Mouse (Mus musculus) embryonic facial prominence, embryonic 12.5 days (tissue): ENCODE measurements around the gene Tspan3. TPM values are rescaled to one million over a fixed set of nuclear protein-coding genes. Genes with fewer than 3 reads are reported as not detected.

Source experiments
- ATAC-seq: fragments of 200-750 bp; cut with Nextera tagmentation; 2 replicates; pipeline ENCODE4 v1.8.0; 2017; ENCODE audit not compliant: insufficient number of reproducible peaks, insufficient read depth, low FRiP score, low TSS enrichment
- H3K27ac ChIP-seq: fragments of 300-500 bp; sonication (generic); 2 replicates; pipeline ENCODE4 v1.5.1; 2016; ENCODE audit warnings: mild to moderate bottlenecking
- H3K27me3 ChIP-seq: fragments of 300-500 bp; sonication (generic); 2 replicates; pipeline ENCODE4 v1.6.1; 2016; ENCODE audit warnings: mild to moderate bottlenecking, moderate library complexity
- H3K36me3 ChIP-seq: fragments of 300-500 bp; sonication (generic); 2 replicates; pipeline ENCODE4 v1.6.1; 2016; ENCODE audit warnings: mild to moderate bottlenecking
- H3K4me1 ChIP-seq: fragments of 300-500 bp; sonication (generic); 2 replicates; pipeline ENCODE4 v1.6.1; 2016
- H3K4me2 ChIP-seq: fragments of 300-500 bp; sonication (generic); replicated peaks from 2 replicates; pipeline ENCODE4 v1.6.1; 2016; ENCODE audit warnings: mild to moderate bottlenecking, moderate library complexity
- H3K4me3 ChIP-seq: fragments of 300-500 bp; sonication (generic); 2 replicates; pipeline ENCODE4 v1.5.1; 2016; ENCODE audit warnings: mild to moderate bottlenecking
- H3K9ac ChIP-seq: fragments of 300-500 bp; sonication (generic); 2 replicates; pipeline ENCODE4 v1.6.1; 2016; ENCODE audit warnings: mild to moderate bottlenecking, moderate library complexity
- H3K9me3 ChIP-seq: fragments of 300-500 bp; sonication (generic); 2 replicates; pipeline ENCODE4 v1.6.1; 2016; ENCODE audit warnings: mild to moderate bottlenecking, moderate library complexity
- WGBS: fragments of 180-500 bp; shearing (Covaris S2); methylation state at CpG from one replicate; pipeline ENCODE4 v1.1.7; 2016; 5-methylcytosine and 5-hydroxymethylcytosine counted together
- polyA plus RNA-seq: library from polyadenylated mRNA; unstranded; fragments of >200 nt; fragmentation: Nextera tagmentation; extraction: Ambion mirVana; gene quantifications from 2 replicates; pipeline ENCODE4 v1.2.1, GENCODE M21; 2016

The Tspan3 gene
- polyA plus RNA-seq, 1 experiment from 2014 or later, result 468 TPM

- Histone ChIP-seq H3K36me3 (no peaks in the 10 kb centered on the region), H3K4me1 (peaks cover 12% of the 10 kb centered on the region), H3K27ac (no peak overlapping the region), H3K27me3 (no peaks in the 10 kb centered on the region; the same call in 1 of the 2 replicates), H3K4me2 (no peak overlapping the region), H3K4me3 (no peak overlapping the region), H3K9me3 (no peaks in the 10 kb centered on the region), H3K9ac (no peak overlapping the region)
- WGBS, result 61% methylated on average over 11 of the region's 11 CpGs
- ATAC-seq, result no peak
Observed at GRCm38 (mm10) chr9:56191498-56192455, 26.5 kb upstream of the Tspan3 start.

- Histone ChIP-seq H3K4me3 (no peak overlapping the region), H3K9me3 (no peaks in the 10 kb centered on the region), H3K4me2 (no peak overlapping the region), H3K4me1 (no peaks in the 10 kb centered on the region), H3K27ac (no peak overlapping the region), H3K9ac (no peak overlapping the region), H3K27me3 (no peaks in the 10 kb centered on the region), H3K36me3 (no peaks in the 10 kb centered on the region)
- ATAC-seq, result no peak
- 41% methylated on average over 8 of the region's 8 CpGs for WGBS
Observed at GRCm38 (mm10) chr9:56180118-56180781, 15.0 kb upstream of the Tspan3 start.

- H3K36me3 ChIP-seq, result no peaks in the 10 kb centered on the region
- H3K27ac ChIP-seq, result no peak overlapping the region
- ATAC-seq, result no peak
- no peak overlapping the region for H3K9ac ChIP-seq
- no peak overlapping the region for H3K4me3 ChIP-seq
- H3K9me3 ChIP-seq, result no peaks in the 10 kb centered on the region
- 77% methylated on average over 6 of the region's 6 CpGs for WGBS
- no peaks in the 10 kb centered on the region for H3K4me1 ChIP-seq
- H3K27me3 ChIP-seq, result no peaks in the 10 kb centered on the region
- H3K4me2 ChIP-seq, result no peak overlapping the region
Observed at GRCm38 (mm10) chr9:56179416-56180117, 14.3 kb upstream of the Tspan3 start.

GRCm38 (mm10) chr9:56177354-56177753 lies 12.1 kb upstream of the Tspan3 start:
- no peak overlapping the region for H3K27ac ChIP-seq
- no peaks in the 10 kb centered on the region for H3K4me1 ChIP-seq
- ATAC-seq, result no peak
- no peaks in the 10 kb centered on the region for H3K36me3 ChIP-seq
- no peak overlapping the region for H3K4me3 ChIP-seq
- 72% methylated on average over 4 of the region's 4 CpGs for WGBS
- no peak overlapping the region for H3K4me2 ChIP-seq
- H3K27me3 ChIP-seq, result no peaks in the 10 kb centered on the region
- H3K9me3 ChIP-seq, result no peaks in the 10 kb centered on the region
- H3K9ac ChIP-seq, result no peak overlapping the region

GRCm38 (mm10) chr9:56175316-56175715 lies 10.0 kb upstream of the Tspan3 start:
- H3K27ac ChIP-seq, result no peak overlapping the region
- no peaks in the 10 kb centered on the region for H3K9me3 ChIP-seq
- H3K27me3 ChIP-seq, result no peaks in the 10 kb centered on the region
- no peaks in the 10 kb centered on the region for H3K36me3 ChIP-seq
- H3K4me1 ChIP-seq, result no peaks in the 10 kb centered on the region
- ATAC-seq, result no peak
- WGBS, result 88% methylated on average over 3 of the region's 3 CpGs
- H3K4me3 ChIP-seq, result no peak overlapping the region
- H3K9ac ChIP-seq, result no peak overlapping the region
- no peak overlapping the region for H3K4me2 ChIP-seq

- Histone ChIP-seq H3K4me2 (no peak overlapping the region), H3K9ac (no peak overlapping the region), H3K4me3 (no peak overlapping the region), H3K9me3 (no peaks in the 10 kb centered on the region), H3K27me3 (no peaks in the 10 kb centered on the region), H3K27ac (no peak overlapping the region), H3K36me3 (no peaks in the 10 kb centered on the region), H3K4me1 (peaks cover 15% of the 10 kb centered on the region; the same call in 1 of the 2 replicates)
- ATAC-seq, result no peak
- WGBS, result 35% methylated on average over 6 of the region's 6 CpGs
Observed at GRCm38 (mm10) chr9:56167690-56168089, 2.4 kb upstream of the Tspan3 start.

- Histone ChIP-seq H3K4me3 (no peak overlapping the region), H3K27me3 (no peaks in the 10 kb centered on the region), H3K9ac (no peak overlapping the region), H3K9me3 (no peaks in the 10 kb centered on the region), H3K4me1 (peaks cover 22% of the 10 kb centered on the region), H3K4me2 (no peak overlapping the region), H3K36me3 (no peaks in the 10 kb centered on the region), H3K27ac (peak overlapping the region; percentile 57; the same call in 1 of the 2 replicates)
- WGBS, result 35% methylated on average over 5 of the region's 5 CpGs
- ATAC-seq, result no peak
Observed at GRCm38 (mm10) chr9:56166161-56166560, 884 bp upstream of the Tspan3 start.

- Histone ChIP-seq H3K9ac (peak overlapping the region; percentile 97), H3K27ac (peak overlapping the region; percentile 96), H3K4me1 (peaks cover 27% of the 10 kb centered on the region), H3K4me3 (peak overlapping the region; percentile 96), H3K4me2 (peak overlapping the region; percentile 72), H3K9me3 (no peaks in the 10 kb centered on the region), H3K36me3 (no peaks in the 10 kb centered on the region), H3K27me3 (no peaks in the 10 kb centered on the region)
- peak; percentile 97 for ATAC-seq
- under 1% methylated on average over 72 of the region's 82 CpGs for WGBS
Observed at GRCm38 (mm10) chr9:56160341-56161141, 4.7 kb downstream of the Tspan3 start.

GRCm38 (mm10) chr9:56159456-56159855 lies 5.8 kb downstream of the Tspan3 start:
- Histone ChIP-seq H3K9ac (peak overlapping the region; percentile 97; the same call in 1 of the 2 replicates), H3K4me3 (peak overlapping the region; percentile 96), H3K9me3 (no peaks in the 10 kb centered on the region), H3K4me2 (peak overlapping the region; percentile 72), H3K36me3 (no peaks in the 10 kb centered on the region), H3K4me1 (peaks cover 26% of the 10 kb centered on the region), H3K27ac (no peak overlapping the region), H3K27me3 (no peaks in the 10 kb centered on the region)
- WGBS, result 1% methylated on average over 2 of the region's 2 CpGs
- ATAC-seq, result no peak

- Histone ChIP-seq H3K27me3 (no peaks in the 10 kb centered on the region), H3K27ac (no peak overlapping the region), H3K4me1 (peaks cover 26% of the 10 kb centered on the region), H3K36me3 (no peaks in the 10 kb centered on the region), H3K4me3 (no peak overlapping the region), H3K9me3 (no peaks in the 10 kb centered on the region), H3K4me2 (no peak overlapping the region), H3K9ac (no peak overlapping the region)
- WGBS, result 60% methylated on average over 2 of the region's 2 CpGs
- no peak for ATAC-seq
Observed at GRCm38 (mm10) chr9:56158077-56158476, 7.2 kb downstream of the Tspan3 start.

GRCm38 (mm10) chr9:56154572-56154971 lies 10.7 kb downstream of the Tspan3 start:
- 90% methylated on average over 5 of the region's 5 CpGs for WGBS
- H3K4me1 ChIP-seq, result peaks cover 22% of the 10 kb centered on the region
- no peaks in the 10 kb centered on the region for H3K27me3 ChIP-seq
- no peak overlapping the region for H3K4me2 ChIP-seq
- H3K27ac ChIP-seq, result no peak overlapping the region
- H3K9me3 ChIP-seq, result no peaks in the 10 kb centered on the region
- no peak for ATAC-seq
- no peak overlapping the region for H3K4me3 ChIP-seq
- H3K36me3 ChIP-seq, result peaks cover 6% of the 10 kb centered on the region; the same call in 1 of the 2 replicates
- no peak overlapping the region for H3K9ac ChIP-seq
